Mouse (Mus musculus) heart, adult 11 months (tissue): ENCODE data around the gene Tbc1d2.
"Not testable (repeated sequence)": the region's sequence is repeated elsewhere in the genome, so short reads cannot be mapped to it uniquely, and the experiment has no call there.

Source experiments
- DNase-seq: peaks from one replicate; pipeline ENCODE4 v3.0.0; 2022

Gene Tbc1d2

DNA sequence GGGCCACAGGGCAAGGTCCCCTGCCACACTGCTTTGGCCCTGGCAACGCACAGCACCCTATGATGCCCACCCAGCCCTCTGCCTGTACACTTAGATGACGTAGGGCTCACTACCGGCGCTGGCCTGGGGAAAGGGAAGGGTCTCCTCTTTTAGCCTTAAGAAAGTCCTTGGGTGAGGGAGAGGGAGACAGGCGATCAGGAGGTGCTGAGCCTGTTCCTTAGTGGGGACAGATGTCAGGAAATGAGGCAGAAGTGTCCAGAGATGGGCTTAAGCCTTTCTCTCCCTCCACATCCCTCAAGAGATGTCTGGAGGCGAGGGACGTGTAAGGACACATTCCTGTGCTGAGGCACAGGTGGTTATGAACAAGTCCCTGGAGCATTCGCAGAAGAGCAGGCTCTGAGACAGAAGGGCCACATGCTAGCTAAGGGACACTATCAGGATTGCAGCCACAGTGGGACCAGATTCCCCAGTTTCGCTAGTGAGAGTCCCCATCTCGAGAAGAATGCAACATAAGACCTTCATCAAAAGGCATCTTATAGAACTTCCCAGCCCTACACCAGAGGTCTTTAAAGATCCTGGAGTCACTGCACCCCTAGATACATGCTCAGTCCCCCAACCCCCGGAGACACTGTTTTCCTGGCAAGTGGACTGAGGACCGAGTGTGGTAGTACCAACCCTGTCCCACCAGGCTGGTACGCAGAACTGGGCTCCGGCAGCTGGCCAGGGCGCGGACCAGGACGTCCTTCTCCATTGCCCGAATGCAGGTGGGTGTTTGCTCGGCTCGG is 49.3 kb downstream of the Tbc1d2 start:
- DNase-seq: peak; percentile 80

DNA sequence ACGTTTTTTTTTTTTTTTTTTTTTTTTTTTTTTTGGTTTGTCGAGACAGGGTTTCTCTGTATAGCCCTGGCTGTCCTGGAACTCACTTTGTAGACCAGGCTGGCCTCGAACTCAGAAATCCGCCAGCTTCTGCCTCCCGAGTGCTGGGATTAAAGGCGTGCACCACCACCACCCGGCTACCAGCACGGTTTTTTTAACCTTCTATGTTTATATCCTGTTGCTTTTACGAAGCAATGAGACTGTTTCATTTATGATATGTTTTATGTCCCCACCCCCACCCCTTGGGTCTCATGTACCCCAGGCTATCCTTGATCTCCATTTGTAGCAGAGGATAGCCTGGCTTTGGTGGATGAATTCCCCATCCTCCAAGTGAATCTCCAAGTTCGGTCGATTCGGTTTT is 50.4 kb downstream of the Tbc1d2 start:
- peak; percentile 39 for DNase-seq

DNA sequence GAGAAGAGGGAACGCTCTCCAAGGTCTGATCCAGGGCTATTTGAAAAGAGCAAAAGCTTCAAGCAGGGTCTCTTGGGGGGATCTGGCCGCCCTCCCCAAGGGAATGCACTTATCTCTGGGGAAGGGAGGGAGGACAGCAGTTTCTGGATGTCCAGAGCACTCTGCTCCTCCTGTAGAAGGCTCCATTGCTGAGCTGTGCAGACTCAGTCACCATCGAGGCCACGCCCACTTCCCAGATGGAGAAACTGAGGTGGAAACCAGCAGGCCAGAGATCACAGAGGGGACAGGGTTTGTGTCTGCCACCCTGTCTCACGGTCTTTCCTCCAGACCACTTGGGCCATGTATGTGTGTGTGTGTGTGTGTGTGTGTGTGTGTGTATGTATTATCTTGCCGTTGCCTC is 51.0 kb downstream of the Tbc1d2 start:
- peak; percentile 80 for DNase-seq

DNA sequence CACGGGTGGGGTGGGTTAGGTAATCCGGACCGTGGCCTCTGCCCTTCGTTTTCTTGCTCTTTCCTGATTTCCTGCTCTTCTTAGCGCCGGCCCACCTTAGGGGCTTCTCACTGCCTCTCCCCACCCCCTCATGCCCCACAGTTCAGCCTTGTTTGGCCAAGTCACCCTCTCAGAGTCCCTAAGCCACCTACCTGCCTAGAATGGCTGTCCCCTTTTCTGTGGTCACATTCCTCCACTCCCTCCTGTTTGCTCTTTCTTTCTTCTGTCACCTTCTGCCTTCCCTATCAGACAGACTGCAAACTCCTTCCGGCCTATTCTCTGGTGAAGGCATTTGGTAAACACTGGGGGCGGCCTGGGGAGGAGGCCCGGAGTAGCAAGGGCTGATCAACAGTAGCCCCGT is 51.9 kb downstream of the Tbc1d2 start:
- DNase-seq: peak; percentile 62

DNA sequence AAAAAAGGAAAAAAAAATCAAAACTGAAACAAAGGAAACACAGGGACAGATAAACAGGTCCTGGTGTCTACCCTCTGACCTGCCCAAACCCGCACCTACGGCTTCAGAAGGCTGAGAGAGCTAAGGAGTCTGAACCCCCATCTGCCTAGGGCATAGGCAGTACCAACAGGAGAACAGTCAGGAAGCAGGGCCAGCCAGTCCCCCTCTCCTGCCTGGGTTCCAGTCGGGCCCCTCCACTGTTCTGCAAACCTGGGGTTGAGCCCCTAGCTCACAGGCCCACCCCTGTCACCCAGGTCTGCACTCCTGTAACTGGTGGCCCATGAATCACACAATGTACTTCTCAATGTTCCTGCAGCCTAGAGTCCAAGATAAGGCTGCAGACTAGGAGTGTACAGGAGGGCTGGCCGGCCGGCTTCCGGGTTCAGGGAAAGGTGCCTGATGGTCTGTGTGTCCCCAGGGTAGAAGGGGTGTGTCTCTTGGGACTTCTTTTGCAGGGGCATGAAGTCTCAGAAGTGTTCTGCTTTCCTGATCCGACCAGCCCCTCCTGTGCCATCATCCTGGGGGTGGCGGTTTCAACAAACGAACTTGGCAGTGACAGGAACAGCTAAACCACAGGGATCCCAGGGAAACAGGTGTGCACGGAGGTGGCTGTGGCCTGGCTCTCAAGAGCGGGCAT is 52.6 kb downstream of the Tbc1d2 start:
- DNase-seq: peak; percentile 73

DNA sequence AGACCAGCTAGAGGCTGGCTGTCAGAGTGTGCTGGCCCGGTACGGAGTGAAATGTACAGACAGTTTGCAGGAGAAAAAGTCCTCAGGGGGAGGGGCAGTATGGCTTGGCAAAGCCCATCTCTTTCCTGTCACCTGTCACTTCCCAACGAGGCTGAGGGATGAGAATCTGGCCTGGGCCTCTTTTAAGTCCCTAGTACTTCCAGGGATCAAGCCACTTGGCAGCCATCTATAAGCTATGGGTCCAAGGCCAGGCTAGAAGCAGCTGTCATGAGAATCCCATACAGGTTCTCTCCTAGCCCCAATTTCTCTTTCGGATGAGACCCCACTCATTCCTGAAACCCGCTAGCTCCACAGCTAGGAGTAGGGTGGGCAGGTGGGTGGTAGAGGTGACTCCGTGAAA is 53.6 kb downstream of the Tbc1d2 start:
- DNase-seq: peak; percentile 84

DNA sequence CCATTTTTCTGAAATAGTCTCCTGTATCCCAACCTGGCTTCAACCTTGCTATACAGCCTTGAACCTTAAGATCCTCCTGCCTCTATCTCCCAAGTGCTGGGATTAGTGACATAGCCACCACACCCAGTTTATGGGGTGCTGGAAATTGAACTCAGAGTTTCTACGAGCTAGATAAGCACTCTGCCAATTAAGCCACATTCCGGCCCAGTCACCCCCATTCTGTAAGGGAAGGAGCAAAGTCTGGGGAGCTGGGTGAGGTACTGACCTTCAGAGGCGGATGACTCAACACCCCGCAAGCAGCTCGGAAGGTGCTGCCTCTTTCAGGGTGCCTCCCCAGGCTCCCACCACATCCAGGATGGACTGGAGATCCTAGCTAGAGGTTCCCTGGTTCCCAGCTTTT is 55.9 kb downstream of the Tbc1d2 start:
- peak; percentile 68 for DNase-seq

DNA sequence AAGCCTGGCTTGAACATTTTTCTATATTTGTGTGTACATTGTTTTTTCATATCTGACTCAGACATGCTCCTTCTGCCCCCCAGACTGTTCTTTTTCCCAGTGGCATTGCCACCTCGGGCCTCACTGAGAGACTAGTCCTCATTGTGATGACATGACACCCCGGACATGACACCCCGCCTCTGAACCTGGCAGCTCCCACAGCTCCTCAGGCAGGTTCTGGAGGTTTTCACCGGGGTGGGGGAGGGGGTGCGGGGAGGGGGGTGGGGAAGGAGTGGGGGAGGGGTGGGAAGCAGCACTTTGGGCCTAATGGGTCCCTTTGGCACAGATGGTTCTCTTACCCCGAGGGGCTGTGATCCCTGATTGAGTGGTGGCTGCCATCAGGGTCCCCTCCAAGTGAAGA is 56.5 kb downstream of the Tbc1d2 start:
- DNase-seq: peak; percentile 74

DNA sequence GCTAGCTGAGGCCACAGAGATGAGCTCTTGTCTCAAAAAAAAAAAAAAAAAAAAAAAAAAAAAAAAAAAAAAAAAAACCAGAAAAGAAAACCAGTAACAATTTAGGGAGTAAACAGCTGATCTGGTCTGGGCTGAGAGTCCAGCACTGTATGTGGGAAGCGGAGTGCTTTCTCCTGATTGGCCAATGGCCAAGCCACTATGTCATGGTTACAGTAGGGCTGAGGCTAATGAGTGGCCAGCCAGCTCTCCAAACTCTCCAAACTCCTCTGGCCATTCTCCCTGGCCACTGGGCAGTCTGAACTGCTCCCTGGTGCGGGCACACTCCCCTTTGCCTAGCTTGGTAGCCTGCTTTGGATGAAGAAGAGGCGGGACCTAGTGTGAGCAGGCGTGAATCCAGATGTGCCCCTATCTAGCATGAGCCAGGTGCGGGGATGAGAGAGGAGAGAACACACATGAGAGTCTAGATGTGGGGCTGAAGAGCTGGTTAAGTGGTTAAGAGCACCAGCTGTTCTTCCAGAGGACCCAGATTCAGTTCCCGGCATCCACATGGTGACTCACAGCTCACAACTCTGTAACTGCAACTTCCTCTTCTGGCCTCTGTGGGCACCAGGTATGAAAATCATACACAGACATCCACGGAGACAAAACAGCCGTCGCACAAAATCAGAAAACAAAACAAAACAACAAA is 58.0 kb downstream of the Tbc1d2 start:
- DNase-seq: peak; percentile 90

DNA sequence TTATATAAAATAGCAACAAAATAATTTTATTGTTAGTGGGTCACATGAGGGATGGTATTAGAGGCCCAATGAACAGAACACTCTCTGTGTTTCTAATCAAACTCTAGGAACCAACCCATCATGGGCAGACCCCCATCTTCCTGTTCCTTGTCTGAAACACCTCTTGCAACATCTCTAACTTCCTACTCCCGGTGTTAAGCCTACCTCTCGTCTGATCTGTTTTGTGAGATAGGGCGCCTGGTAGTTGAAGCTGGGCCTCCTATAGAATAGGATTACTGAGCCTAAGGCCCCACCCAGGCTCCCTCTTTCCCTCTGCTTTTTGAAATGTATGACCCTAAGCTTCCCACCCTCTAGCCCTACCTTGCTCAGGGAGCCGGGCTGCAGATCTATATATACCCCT is 59.2 kb downstream of the Tbc1d2 start:
- DNase-seq: peak; percentile 63

DNA sequence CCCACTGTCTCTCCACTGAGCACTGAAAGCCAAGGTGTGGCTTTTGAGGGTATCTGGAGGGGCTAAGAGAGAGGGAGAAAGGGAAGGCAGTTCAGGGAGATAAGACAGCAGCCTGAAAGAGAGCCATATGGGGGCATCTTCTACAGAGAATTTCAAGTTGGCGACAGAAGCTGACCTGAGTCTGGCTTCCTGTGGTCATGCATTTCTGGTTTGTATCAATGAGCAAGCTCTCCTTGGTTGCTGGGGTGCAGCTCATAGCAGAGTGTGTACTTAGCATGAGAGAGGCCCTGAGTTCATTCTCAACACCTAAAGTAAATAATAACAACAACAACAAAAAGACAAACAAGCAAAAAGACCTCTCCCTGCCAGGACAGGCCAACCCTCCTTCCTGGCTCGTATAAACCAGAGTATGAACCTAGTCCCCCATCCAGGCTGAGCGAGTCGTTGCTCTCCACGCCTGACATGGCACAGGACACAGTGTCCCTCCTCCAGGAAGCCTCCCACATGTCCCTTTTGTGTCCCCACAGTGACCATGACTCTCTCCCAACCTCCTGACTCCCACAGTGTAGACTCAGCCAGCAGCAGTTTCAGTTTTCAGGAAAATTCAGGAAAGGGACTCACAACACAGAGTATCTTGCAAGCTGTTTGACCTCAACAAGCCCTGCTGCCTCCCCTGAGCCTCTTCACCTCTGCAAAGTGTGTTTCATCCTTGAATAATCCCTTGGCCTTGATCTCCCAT is 59.9 kb downstream of the Tbc1d2 start:
- DNase-seq: peak; percentile 79

DNA sequence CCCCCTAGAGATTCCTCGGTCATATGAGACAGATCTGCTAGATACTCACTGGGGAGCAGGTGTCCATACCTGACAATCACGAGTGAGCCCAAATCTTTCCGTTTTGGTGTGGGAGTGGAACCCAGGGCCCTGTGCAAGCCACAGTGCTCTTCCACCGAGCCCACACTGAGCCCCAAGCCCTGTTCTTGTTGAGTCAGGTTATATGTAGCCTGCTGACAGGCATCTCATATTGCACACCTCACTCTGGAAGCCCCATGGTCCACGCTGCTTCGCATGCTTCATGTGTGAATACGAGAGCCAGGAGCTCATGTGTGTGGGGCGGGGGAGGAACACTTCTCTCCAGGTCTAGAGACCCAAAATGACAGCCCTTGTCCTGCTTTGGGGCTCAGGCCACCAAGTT is 60.9 kb downstream of the Tbc1d2 start:
- DNase-seq: peak; percentile 72

DNA sequence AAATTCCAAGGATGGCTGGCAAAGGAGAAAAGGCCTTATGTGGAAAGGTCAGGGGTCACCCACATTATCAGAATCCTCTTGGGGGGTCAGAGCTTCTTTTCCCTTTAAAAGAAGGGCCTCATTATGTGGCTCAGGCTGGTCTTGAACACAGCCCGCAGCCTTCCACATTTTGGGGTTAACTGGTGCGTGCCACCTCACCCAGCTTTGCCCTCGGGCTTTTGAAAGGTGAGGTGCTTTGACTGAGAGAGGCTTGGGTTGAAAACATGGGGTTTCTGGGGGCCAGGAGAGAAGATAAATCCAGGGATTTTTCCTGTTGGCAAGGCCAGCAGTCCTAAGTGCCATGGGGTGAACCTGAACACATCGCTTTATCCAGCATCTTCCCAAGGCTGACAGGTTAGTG is 63.5 kb downstream of the Tbc1d2 start:
- peak; percentile 76 for DNase-seq

DNA sequence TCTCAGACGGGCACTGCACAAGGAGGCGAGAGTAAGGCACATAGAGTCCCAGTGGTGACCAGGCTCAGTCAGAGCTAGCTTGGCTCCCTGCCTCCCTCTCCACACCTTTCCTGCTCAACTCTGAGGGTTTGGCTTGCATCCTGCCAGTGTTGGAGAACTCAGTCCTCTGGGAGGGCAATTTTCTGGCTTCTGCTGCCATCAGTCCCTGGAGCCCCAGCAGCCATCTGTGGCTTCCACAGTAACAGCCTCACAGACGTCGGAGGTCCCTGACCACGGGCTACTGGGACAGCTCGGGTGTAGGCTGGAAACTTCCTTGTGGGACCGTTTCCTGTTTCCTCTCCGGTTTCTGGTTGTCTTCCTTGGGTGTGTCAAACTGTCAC is 64.2 kb downstream of the Tbc1d2 start:
- peak; percentile 85 for DNase-seq

DNA sequence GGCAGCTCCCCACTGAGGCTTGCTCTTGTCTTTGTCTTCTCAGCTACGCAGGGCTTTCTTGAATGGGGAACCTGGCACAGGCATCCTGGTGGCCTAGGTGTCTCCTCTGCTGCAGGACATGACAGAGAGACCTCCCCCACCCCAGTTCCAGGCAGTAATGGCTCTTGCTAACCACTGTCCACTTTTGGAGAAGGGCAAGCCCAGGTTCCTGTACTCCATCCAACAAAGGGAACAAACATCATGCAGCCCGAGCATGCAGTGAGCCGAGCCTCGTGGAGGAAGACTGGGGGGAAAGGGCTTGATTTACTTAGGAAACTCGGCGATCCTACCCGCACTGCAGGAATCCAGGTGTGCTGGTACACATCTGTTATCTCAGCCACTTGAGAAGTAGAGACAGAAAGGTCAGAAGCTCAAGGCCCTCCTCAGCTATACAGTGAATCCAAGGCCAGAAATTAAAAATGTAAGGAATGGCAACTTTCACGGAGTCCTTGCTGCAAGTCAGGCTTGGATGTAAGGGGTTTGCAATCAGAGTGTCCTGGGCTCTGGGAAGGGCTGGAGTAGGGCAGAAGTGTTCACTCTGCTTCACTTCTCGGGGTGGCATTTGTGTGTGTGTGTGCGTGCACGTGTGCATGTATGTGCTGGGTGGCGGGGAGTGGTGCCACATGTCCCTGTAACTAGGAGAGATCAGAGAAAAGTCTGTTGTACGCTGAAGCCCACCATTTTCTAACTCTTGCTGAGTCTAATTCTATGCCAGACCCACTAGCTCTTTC is 64.8 kb downstream of the Tbc1d2 start:
- peak; percentile 52 for DNase-seq

DNA sequence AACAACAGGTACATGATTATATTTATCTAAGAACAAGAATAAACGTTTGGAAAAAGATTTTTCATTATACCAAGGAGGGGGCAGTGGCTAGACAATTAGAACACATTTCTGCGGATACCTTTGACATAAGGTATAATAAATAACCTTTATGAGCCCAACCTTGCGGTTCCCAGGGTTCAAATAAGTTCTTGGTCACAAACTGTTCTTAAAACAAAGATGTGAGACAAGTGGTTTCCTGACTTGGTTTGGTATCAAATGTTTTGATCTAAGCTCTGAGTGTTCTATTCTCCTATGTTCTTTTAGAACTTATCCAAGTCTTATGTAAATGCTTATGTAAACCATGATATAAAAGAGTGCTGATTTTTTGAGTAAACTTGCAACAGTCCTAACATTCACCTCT is 65.5 kb downstream of the Tbc1d2 start:
- peak; percentile 4 for DNase-seq

DNA sequence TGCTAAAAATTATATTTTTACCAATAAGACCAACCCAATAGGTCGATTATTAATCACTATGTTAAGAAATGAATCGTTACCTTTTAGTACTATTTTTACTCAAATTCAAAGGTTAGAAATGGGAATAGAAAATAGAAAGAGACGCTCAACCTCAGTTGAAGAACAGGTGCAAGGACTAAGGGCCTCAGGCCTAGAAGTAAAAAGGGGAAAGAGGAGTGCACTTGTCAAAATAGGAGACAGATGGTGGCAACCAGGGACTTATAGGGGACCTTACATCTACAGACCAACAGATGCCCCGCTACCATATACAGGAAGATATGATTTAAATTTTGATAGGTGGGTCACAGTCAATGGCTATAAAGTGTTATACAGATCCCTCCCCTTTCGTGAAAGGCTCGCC is 65.9 kb downstream of the Tbc1d2 start:
- DNase-seq: not testable (repeated sequence)

DNA sequence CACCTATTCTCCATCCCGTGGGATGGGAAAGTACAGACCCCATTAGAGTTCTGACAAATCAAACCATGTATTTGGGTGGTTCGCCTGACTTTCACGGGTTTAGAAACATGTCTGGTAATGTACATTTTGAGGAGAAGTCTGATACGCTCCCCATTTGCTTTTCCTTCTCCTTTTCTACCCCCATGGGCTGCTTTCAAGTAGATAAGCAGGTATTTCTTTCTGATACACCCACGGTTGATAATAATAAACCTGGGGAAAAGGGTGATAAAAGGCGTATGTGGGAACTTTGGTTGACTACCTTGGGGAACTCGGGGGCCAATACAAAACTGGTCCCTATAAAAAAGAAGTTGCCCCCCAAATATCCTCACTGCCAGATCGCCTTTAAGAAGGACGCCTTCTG is 68.0 kb downstream of the Tbc1d2 start:
- DNase-seq: peak; percentile 35

DNA sequence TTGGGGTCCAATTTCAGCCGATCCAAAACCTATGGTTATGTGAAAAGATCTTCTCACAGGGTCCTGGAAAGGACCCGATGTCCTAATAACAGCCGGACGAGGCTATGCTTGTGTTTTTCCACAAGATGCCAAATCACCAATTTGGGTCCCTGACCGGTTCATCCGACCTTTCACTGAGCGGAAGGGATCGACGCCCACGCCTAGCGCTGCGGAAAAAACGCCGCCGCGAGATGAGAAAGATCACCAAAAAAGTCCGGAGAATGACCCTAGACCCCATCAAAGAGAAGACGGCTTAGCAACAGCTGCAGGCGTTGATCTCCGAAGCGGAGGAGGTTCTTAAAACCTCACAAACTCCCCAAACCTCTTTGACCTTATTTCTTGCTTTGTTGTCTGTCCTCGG is 68.4 kb downstream of the Tbc1d2 start:
- peak; percentile 55 for DNase-seq

DNA sequence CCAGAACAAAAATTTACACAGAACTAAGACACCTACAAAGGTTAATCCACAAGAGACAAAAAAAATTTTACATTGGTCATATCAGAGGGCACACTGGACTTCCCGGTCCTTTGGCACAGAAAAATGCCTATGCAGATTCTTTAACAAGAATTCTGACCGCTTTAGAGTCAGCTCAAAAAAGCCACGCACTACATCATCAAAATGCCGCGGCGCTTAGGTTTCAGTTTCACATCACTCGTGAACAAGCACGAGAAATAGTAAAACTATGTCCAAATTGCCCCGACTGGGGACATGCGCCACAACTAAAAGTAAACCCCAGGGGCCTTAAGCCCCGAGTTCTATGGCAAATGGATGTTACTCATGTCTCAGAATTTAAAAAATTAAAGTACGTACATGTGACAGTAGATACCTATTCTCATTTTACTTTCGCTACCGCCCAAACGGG is 69.2 kb downstream of the Tbc1d2 start:
- DNase-seq: peak; percentile 56

DNA sequence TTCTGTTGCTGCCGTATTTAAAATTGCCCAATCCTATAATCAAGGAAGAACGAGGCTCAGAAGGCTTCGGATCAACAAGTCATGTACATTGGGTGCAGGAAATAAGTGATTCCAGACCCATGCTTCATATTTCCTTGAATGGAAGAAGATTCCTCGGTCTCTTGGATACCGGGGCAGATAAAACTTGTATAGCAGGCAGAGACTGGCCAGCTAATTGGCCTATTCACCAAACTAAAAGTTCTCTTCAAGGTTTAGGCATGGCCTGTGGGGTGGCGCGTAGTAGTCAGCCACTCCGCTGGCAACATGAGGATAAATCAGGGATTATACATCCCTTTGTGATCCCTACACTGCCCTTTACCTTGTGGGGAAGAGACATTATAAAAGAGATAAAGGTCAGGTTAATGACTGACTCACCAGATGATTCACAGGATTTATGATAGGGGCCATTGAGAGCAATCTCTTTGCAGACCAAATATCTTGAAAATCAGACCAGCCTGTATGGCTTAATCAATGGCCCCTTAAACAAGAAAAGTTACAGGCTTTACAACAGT is 71.1 kb downstream of the Tbc1d2 start:
- DNase-seq: peak; percentile 16

DNA sequence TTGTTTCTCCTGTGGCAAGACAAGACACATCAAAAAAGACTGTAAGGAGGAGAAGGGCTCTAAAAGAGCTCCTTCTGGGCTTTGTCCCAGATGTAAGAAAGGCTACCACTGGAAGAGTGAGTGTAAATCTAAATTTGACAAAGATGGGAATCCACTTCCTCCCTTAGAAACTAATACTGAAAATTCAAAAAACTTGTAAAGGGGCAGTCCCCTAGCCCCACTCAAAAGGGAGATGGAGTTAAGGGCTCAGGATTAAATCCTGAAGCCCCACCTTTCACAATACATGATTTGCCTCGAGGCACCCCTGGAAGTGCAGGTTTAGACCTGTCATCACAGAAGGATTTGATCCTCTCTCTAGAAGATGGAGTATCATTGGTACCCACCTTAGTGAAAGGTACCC is 71.8 kb downstream of the Tbc1d2 start:
- DNase-seq: peak; percentile 29
